Mouse (Mus musculus) liver, adult 10 weeks (tissue): ENCODE measurements around the gene Hmox2. TPM values are rescaled to one million over a fixed set of nuclear protein-coding genes. Genes with fewer than 3 reads are reported as not detected.

Experiments used
- polyA plus RNA-seq: library from polyadenylated mRNA; stranded (reverse); fragments of 350-450 nt; fragmentation: Illumina TruSeq; extraction: RNeasy Lipid Tissue Mini Kit (QIAGEN cat#74804); gene quantifications from one replicate; pipeline ENCODE4 v1.2.3, GENCODE M21; 2014; ENCODE audit warnings: low read depth, low replicate concordance

The Hmox2 gene
- 49.5 TPM for polyA plus RNA-seq

GRCm38 (mm10) chr16:4725780-4726527 is at the start of gene Hmox2:
Hmox2 (plus strand) TSS chr16:4726361.

GRCm38 (mm10) chr16:4679121-4680018 is 46.8 kb upstream of the Hmox2 start, which contains the start of gene Coro7:
Coro7 (minus strand) TSS chr16:4679777.

GRCm38 (mm10) chr16:4718753-4719518 is 7.2 kb upstream of the Hmox2 start, which contains the start of gene Nmral1:
Nmral1 (minus strand) TSS chr16:4719356.

DNA sequence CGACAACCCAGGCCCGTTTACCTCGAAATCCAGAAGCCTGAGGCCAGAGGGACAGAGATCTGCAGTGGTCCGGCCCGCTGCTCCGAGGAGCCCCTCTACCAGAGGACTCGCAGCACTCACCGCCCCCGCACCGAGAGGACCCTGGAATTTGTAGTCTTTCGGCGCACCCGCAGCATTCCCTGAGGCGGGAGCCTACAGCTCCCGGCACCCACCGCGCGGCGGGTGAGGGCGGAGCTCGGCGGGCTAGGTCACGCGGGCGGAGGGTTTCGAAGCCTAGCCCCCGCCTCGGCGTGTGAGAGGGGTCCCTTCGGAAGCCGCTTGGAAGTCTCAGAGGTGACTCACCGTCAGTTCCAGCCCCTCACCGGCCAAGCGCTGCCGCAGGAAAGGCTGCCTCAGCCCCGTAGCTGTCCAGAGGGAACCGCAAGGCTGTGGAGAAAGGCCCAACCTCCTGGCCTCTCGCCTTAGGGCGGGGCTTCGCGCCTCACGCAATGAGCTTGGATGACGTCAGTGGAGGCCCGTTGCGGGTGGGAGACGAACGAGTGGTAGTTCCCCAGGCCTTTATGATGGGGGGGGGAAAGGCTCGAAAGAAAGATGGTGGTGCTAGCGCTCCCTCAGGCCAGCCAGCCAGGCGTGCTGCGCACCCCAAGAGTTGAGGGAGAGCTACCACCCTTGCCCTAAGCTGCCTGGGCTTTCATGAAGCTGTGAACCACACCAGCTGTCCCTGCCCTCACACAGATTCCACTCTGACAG is 63.8 kb downstream of the Hmox2 start, which contains the start of gene Cdip1:
Gene Cdip1, minus strand, starts transcription at position 483 of the 750 bp plus-strand sequence.

Other genes with a start within 250 kb of the Hmox2 start
- gene Srl, start 184.5 kb upstream of the Hmox2 start, polyA plus RNA-seq, result 0.69 TPM
- gene Tfap4, start 166.5 kb upstream of the Hmox2 start, polyA plus RNA-seq, result 1.2 TPM
- gene Glis2, start 131.6 kb upstream of the Hmox2 start, polyA plus RNA-seq, result 0.13 TPM
- 13.7 TPM for gene Pam16, start 101.4 kb upstream of the Hmox2 start, polyA plus RNA-seq
- 0.56 TPM for gene Vasn, start 86.4 kb upstream of the Hmox2 start, polyA plus RNA-seq
- gene Dnaja3, start 86.4 kb upstream of the Hmox2 start, polyA plus RNA-seq, result 45.1 TPM
- 1.8 TPM for gene Coro7, start 46.6 kb upstream of the Hmox2 start, polyA plus RNA-seq
- 1.2 TPM for gene Nmral1, start 7.0 kb upstream of the Hmox2 start, polyA plus RNA-seq
- 35.6 TPM for gene Cdip1, start 63.9 kb downstream of the Hmox2 start, polyA plus RNA-seq
- gene 4930562C15Rik, start 109.1 kb downstream of the Hmox2 start, polyA plus RNA-seq, result not detected
- 1.2 TPM for gene Ubald1, start 154.0 kb downstream of the Hmox2 start, polyA plus RNA-seq
- 6.2 TPM for gene Mgrn1, start 159.9 kb downstream of the Hmox2 start, polyA plus RNA-seq
- 4.2 TPM for gene Nudt16l1, start 212.4 kb downstream of the Hmox2 start, polyA plus RNA-seq
- 3.4 TPM for gene Anks3, start 237.8 kb downstream of the Hmox2 start, polyA plus RNA-seq